Mouse (Mus musculus): ENCODE measurements around the gene Pdpk1.

DNA sequence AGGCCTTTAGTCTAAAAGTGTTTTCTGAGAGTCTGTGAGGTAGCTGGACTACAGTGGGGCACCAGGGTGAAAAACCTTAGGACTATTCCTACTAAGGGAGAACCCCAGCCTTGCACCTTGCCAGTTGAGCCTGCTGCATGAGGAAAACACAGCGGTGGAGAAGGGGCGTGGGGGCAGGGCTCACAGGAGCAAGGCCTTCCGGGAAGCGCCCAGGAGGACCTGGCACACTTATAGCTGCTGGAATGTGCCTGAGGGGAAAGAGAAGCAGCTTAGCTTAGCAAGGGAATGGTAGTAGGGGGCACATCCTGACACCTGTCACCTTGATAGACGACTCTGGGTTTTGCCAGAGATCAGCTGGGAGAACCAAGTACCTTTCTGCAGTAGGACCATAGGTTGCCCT lies 10.7 kb upstream of the Pdpk1 start:
- no peak for TF ChIP-seq POLR2A (IDR thresholded peaks at IDR 0.05; ENCODE audit: borderline replicate concordance, control insufficient read depth, low read depth, low read length)
- TF ChIP-seq CTCF (IDR thresholded peaks at IDR 0.05; ENCODE audit: control insufficient read depth, insufficient read depth, low read length) = no peak
